Mouse (Mus musculus): Measurements from ENCODE around the gene Hspa1l. TPM values are rescaled to one million over a fixed set of nuclear protein-coding genes. Genes with fewer than 3 reads are reported as not detected.
A peak's percentile ranks its signal among the peaks of the same experiment; 100 is the strongest.

The Hspa1l gene
- polyA plus RNA-seq, 1 experiment: not detected

GRCm38 (mm10) chr17:35023221-35023620 is 50.7 kb downstream of the Hspa1l start:
- TF ChIP-seq CTCF (IDR thresholded peaks at IDR 0.05; ENCODE audit: low read depth, low read length) (no peak), POLR2A (IDR thresholded peaks at IDR 0.05; ENCODE audit: borderline replicate concordance, low read depth, low read length) (no peak)
- Histone ChIP-seq H3K27ac (ENCODE audit: insufficient read depth, low read depth, low read length) (no peak overlapping the region), H3K4me3 (ENCODE audit: insufficient read depth, low read length) (no peak overlapping the region), H3K4me1 (ENCODE audit: control insufficient read depth, insufficient read depth, low read length) (peaks cover 26% of the 10 kb centered on the region)

DNA sequence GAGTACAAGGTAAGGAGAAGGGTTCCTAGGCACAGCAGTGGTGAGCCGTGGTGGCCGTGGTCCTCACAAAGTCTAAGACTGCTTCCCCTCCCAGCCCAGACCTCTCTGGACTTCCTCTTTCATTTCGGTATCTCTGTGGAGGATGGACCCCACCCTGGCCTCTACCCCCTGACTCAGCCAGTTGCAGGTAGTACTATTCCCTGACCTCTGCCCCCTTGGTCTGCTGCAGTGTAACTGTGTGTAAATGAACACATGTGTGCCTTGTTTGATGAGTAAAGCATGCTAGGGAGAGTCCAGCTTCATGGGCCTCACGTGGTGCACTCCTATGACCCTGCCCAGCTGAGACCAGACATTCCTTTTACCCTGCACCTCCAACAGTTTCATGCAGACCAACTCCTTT is 51.3 kb downstream of the Hspa1l start:
- no peak for TF ChIP-seq CTCF (IDR thresholded peaks at IDR 0.05; ENCODE audit: low read depth, low read length)
- no peak overlapping the region for H3K27ac ChIP-seq (ENCODE audit: insufficient read depth, low read depth, low read length)
- peak overlapping the region; percentile 35; the same call in 1 of the 2 replicates for H3K4me3 ChIP-seq (ENCODE audit: insufficient read depth, low read length)
- H3K4me1 ChIP-seq (ENCODE audit: control insufficient read depth, insufficient read depth, low read length): peaks cover 26% of the 10 kb centered on the region

GRCm38 (mm10) chr17:35024261-35024660 is 51.8 kb downstream of the Hspa1l start:
- H3K27ac ChIP-seq (ENCODE audit: insufficient read depth, low read depth, low read length): no peak overlapping the region
- H3K4me1 ChIP-seq (ENCODE audit: control insufficient read depth, insufficient read depth, low read length): peaks cover 26% of the 10 kb centered on the region
- TF ChIP-seq CTCF (IDR thresholded peaks at IDR 0.05; ENCODE audit: low read depth, low read length) (no peak), POLR2A (IDR thresholded peaks at IDR 0.05; ENCODE audit: borderline replicate concordance, low read depth, low read length) (no peak)
- no peak overlapping the region for H3K4me3 ChIP-seq (ENCODE audit: insufficient read depth, low read length)

DNA sequence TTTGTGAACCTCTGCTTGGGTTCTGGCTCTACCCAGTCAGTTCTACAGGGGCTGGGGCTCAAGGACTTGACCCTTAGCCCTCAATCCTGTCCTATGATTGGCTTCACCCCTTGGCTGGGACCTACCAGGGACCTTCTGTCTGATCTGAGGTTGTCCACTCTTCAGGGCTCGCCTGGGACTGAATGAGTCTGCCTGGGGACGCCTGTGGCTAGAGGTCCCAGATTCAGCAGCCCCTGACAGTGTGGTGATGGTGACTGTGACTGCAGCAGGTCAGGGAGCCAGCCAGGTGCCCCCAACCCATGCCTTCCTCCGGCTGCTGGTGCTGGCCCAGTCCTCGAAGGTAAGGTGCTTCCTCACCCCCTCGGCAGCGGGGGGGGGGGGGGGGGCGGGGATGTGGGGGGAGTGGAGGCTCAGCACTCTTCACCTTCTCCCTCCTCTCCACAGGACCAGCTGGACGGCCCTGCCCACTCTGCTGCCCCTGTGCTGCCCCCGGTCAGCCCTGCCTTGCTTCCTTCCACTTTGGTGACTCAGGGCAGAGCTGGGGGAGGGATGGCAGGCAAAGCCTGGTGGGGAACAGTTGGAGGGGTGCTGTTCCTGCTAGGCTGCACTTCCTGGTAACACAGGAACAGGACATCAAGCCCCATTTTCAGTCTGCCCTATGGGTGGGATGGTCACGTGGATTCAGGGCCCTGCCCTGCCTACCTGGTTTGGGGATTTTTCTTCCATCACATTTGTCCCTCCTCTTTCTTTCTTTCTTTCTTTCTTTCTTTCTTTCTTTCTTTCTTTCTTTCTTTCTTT is 52.4 kb downstream of the Hspa1l start:
- Histone ChIP-seq H3K4me3 (ENCODE audit: insufficient read depth, low read length) (no peak overlapping the region), H3K4me1 (ENCODE audit: control insufficient read depth, insufficient read depth, low read length) (peaks cover 26% of the 10 kb centered on the region), H3K27ac (ENCODE audit: insufficient read depth, low read depth, low read length) (no peak overlapping the region)
- no peak for TF ChIP-seq POLR2A (IDR thresholded peaks at IDR 0.05; ENCODE audit: borderline replicate concordance, low read depth, low read length)
- no peak for TF ChIP-seq CTCF (IDR thresholded peaks at IDR 0.05; ENCODE audit: low read depth, low read length)

DNA sequence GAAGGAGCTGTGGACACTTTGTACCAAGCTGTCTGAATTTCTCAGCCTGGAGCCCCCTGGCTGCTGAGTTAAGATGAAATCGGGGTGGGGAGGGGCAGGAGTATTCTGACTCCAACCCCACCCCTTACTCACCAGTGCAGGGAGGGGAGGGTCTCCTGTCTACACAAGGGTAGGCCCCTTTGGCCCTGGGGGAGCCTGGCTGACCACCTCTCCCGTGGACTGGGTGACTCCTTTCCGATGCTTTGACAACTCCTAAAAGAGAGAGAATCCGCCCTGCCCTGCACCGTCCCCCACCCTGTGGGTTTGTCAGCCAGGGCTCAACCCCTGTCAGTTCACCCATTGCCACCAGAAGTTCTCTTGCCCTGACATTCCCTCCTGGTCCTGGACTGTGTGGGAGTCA is 53.7 kb downstream of the Hspa1l start:
- no peak for TF ChIP-seq CTCF (IDR thresholded peaks at IDR 0.05; ENCODE audit: low read depth, low read length)
- no peak for TF ChIP-seq POLR2A (IDR thresholded peaks at IDR 0.05; ENCODE audit: borderline replicate concordance, low read depth, low read length)
- peaks cover 29% of the 10 kb centered on the region for H3K4me1 ChIP-seq (ENCODE audit: control insufficient read depth, insufficient read depth, low read length)
- H3K4me3 ChIP-seq (ENCODE audit: insufficient read depth, low read length): no peak overlapping the region
- no peak overlapping the region for H3K27ac ChIP-seq (ENCODE audit: insufficient read depth, low read depth, low read length)

DNA sequence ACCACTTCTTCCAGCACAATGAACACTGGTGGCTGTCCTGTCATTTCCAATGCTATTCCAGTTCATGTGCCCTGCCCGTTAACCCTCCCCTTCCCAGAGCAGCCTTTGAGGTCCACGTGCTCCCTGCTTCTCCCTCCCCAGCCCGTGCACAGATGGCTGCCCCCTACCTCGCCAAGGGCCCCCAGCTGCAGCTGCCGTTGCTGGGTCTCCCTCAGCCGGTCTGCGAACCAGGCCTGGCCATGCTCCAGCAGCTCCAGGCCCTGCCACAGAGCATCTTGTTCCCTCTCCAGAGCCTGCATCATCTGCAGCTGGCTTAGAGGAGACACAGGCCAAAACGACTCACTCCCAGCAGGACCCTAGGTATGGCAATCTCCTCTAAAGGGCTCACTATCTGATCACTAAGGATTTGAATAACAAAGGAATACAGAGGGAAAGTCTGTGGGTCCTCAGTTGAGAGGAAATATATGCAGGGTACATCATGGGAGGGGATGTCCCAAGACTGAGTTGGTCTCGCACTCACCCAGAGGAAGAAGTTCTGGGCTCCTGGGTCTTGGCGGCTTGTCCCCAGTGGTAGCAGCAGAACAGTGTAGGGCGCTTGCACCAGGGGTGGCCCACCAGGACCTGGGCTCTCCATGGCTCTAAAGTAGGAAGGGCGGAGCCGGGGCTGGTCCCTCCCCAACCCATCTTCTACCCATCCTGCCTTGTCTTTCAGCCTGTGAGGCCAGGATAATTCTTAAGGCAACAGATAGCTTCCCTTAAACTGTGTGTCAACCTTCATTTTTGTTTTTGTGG is 55.0 kb downstream of the Hspa1l start, which contains the start of gene Sapcd1:
Gene Sapcd1, minus strand, starts transcription at position 740 of the 792 bp plus-strand sequence.
- H3K27ac ChIP-seq (ENCODE audit: insufficient read depth, low read depth, low read length): no peak within 1 kb of the TSS
- H3K4me1 ChIP-seq (ENCODE audit: control insufficient read depth, insufficient read depth, low read length): peaks cover 29% of the 10 kb centered on the region

GRCm38 (mm10) chr17:35028315-35028714 is 55.8 kb downstream of the Hspa1l start:
- TF ChIP-seq CTCF (IDR thresholded peaks at IDR 0.05; ENCODE audit: low read depth, low read length): no peak
- TF ChIP-seq POLR2A (IDR thresholded peaks at IDR 0.05; ENCODE audit: borderline replicate concordance, low read depth, low read length): no peak
- no peak overlapping the region for H3K4me3 ChIP-seq (ENCODE audit: insufficient read depth, low read length)
- H3K27ac ChIP-seq (ENCODE audit: insufficient read depth, low read depth, low read length): no peak overlapping the region
- peaks cover 29% of the 10 kb centered on the region for H3K4me1 ChIP-seq (ENCODE audit: control insufficient read depth, insufficient read depth, low read length)

More for the DNA sequence above, 55.0 kb downstream of the Hspa1l start, which contains the start of gene Sapcd1:
- H3K4me3 ChIP-seq (ENCODE audit: insufficient read depth, low read length): no peak within 1 kb of the TSS
- no peak for TF ChIP-seq POLR2A (IDR thresholded peaks at IDR 0.05; ENCODE audit: borderline replicate concordance, low read depth, low read length)
- no peak for TF ChIP-seq CTCF (IDR thresholded peaks at IDR 0.05; ENCODE audit: low read depth, low read length)

Other genes starting within 250 kb of the Hspa1l start
- 0.75 and 2.2 TPM in 2 replicates for gene C4b, start 228.8 kb upstream of the Hspa1l start, polyA plus RNA-seq (2012; ENCODE audit: insufficient read depth, insufficient read length, missing spikeins)
- gene Cyp21a1, start 168.1 kb upstream of the Hspa1l start, polyA plus RNA-seq (2012; ENCODE audit: insufficient read depth, insufficient read length, missing spikeins): not detected in 2 replicates
- 33.8 and 44.1 TPM in 2 replicates for gene Stk19, start 135.8 kb upstream of the Hspa1l start, polyA plus RNA-seq (2012; ENCODE audit: insufficient read depth, insufficient read length, missing spikeins)
- gene Dxo, start 135.7 kb upstream of the Hspa1l start, polyA plus RNA-seq (2012; ENCODE audit: insufficient read depth, insufficient read length, missing spikeins): 30.8 and 38.9 TPM in 2 replicates
- 37.8 and 40.2 TPM in 2 replicates for gene Skiv2l, start 122.5 kb upstream of the Hspa1l start, polyA plus RNA-seq (2012; ENCODE audit: insufficient read depth, insufficient read length, missing spikeins)
- gene Nelfe, start 122.3 kb upstream of the Hspa1l start, polyA plus RNA-seq (2012; ENCODE audit: insufficient read depth, insufficient read length, missing spikeins): 48.9 and 56.8 TPM in 2 replicates
- gene Cfb, start 110.2 kb upstream of the Hspa1l start, polyA plus RNA-seq (2012; ENCODE audit: insufficient read depth, insufficient read length, missing spikeins): 12.0 and 13.3 TPM in 2 replicates
- gene Zbtb12, start 93.2 kb upstream of the Hspa1l start, polyA plus RNA-seq (2012; ENCODE audit: insufficient read depth, insufficient read length, missing spikeins): 4.0 and 4.6 TPM in 2 replicates
- gene Gm20547, start 90.7 kb upstream of the Hspa1l start, polyA plus RNA-seq (2012; ENCODE audit: insufficient read depth, insufficient read length, missing spikeins): 0.27 TPM in 1 of 2 replicates, not detected in the other
- gene C2, start 74.4 kb upstream of the Hspa1l start, polyA plus RNA-seq (2012; ENCODE audit: insufficient read depth, insufficient read length, missing spikeins): not detected in 2 replicates
- gene Ehmt2, start 74.2 kb upstream of the Hspa1l start, polyA plus RNA-seq (2012; ENCODE audit: insufficient read depth, insufficient read length, missing spikeins): 145 and 150 TPM in 2 replicates
- not detected in 2 replicates for gene Slc44a4, start 58.2 kb upstream of the Hspa1l start, polyA plus RNA-seq (2012; ENCODE audit: insufficient read depth, insufficient read length, missing spikeins)
- gene Neu1, start 41.5 kb upstream of the Hspa1l start, polyA plus RNA-seq (2012; ENCODE audit: insufficient read depth, insufficient read length, missing spikeins): 73.6 and 73.9 TPM in 2 replicates
- 1.2 and 1.5 TPM in 2 replicates for gene Hspa1b, start 13.5 kb upstream of the Hspa1l start, polyA plus RNA-seq (2012; ENCODE audit: insufficient read depth, insufficient read length, missing spikeins)
- gene Gm20481, start 2.8 kb upstream of the Hspa1l start, polyA plus RNA-seq (2012; ENCODE audit: insufficient read depth, insufficient read length, missing spikeins): not detected in 2 replicates
- gene Hspa1a, start 547 bp upstream of the Hspa1l start, polyA plus RNA-seq (2012; ENCODE audit: insufficient read depth, insufficient read length, missing spikeins): 1.3 TPM in 2 replicates
- gene Lsm2, start 9.2 kb downstream of the Hspa1l start, polyA plus RNA-seq (2012; ENCODE audit: insufficient read depth, insufficient read length, missing spikeins): 37.1 and 44.0 TPM in 2 replicates
- 28.4 and 35.2 TPM in 2 replicates for gene Vars, start 28.3 kb downstream of the Hspa1l start, polyA plus RNA-seq (2012; ENCODE audit: insufficient read depth, insufficient read length, missing spikeins)
- 0.31 and 0.34 TPM in 2 replicates for gene Vwa7, start 43.9 kb downstream of the Hspa1l start, polyA plus RNA-seq (2012; ENCODE audit: insufficient read depth, insufficient read length, missing spikeins)
- not detected in 2 replicates for gene Sapcd1, start 55.3 kb downstream of the Hspa1l start, polyA plus RNA-seq (2012; ENCODE audit: insufficient read depth, insufficient read length, missing spikeins)
- 2.4 and 3.2 TPM in 2 replicates for gene Msh5, start 74.0 kb downstream of the Hspa1l start, polyA plus RNA-seq (2012; ENCODE audit: insufficient read depth, insufficient read length, missing spikeins)
- 357 and 381 TPM in 2 replicates for gene Clic1, start 77.3 kb downstream of the Hspa1l start, polyA plus RNA-seq (2012; ENCODE audit: insufficient read depth, insufficient read length, missing spikeins)
- 9.0 and 10.9 TPM in 2 replicates for gene Ddah2, start 86.3 kb downstream of the Hspa1l start, polyA plus RNA-seq (2012; ENCODE audit: insufficient read depth, insufficient read length, missing spikeins)
- gene Ly6g6c, start 92.7 kb downstream of the Hspa1l start, polyA plus RNA-seq (2012; ENCODE audit: insufficient read depth, insufficient read length, missing spikeins): not detected in 2 replicates
- not detected in 2 replicates for gene Mpig6b, start 93.5 kb downstream of the Hspa1l start, polyA plus RNA-seq (2012; ENCODE audit: insufficient read depth, insufficient read length, missing spikeins)
- gene Ly6g6e, start 104.2 kb downstream of the Hspa1l start, polyA plus RNA-seq (2012; ENCODE audit: insufficient read depth, insufficient read length, missing spikeins): not detected in 2 replicates
- 1.0 TPM in 1 of 2 replicates, not detected in the other for gene Ly6g6d, start 105.4 kb downstream of the Hspa1l start, polyA plus RNA-seq (2012; ENCODE audit: insufficient read depth, insufficient read length, missing spikeins)
- not detected in 2 replicates for gene Ly6g6f, start 112.9 kb downstream of the Hspa1l start, polyA plus RNA-seq (2012; ENCODE audit: insufficient read depth, insufficient read length, missing spikeins)
- gene Abhd16a, start 116.6 kb downstream of the Hspa1l start, polyA plus RNA-seq (2012; ENCODE audit: insufficient read depth, insufficient read length, missing spikeins): 39.8 and 40.7 TPM in 2 replicates
- gene Ly6g5c, start 135.6 kb downstream of the Hspa1l start, polyA plus RNA-seq (2012; ENCODE audit: insufficient read depth, insufficient read length, missing spikeins): not detected in 2 replicates
- gene Ly6g5b, start 142.7 kb downstream of the Hspa1l start, polyA plus RNA-seq (2012; ENCODE audit: insufficient read depth, insufficient read length, missing spikeins): 0.54 and 0.92 TPM in 2 replicates
- 24.6 and 29.1 TPM in 2 replicates for gene Gpank1, start 148.8 kb downstream of the Hspa1l start, polyA plus RNA-seq (2012; ENCODE audit: insufficient read depth, insufficient read length, missing spikeins)
- gene Csnk2b, start 149.3 kb downstream of the Hspa1l start, polyA plus RNA-seq (2012; ENCODE audit: insufficient read depth, insufficient read length, missing spikeins): 136 and 143 TPM in 2 replicates
- gene D17H6S53E, start 153.7 kb downstream of the Hspa1l start, polyA plus RNA-seq (2012; ENCODE audit: insufficient read depth, insufficient read length, missing spikeins): 29.2 and 30.4 TPM in 2 replicates
- not detected in 2 replicates for gene Apom, start 159.3 kb downstream of the Hspa1l start, polyA plus RNA-seq (2012; ENCODE audit: insufficient read depth, insufficient read length, missing spikeins)
- 151 and 166 TPM in 2 replicates for gene Bag6, start 162.5 kb downstream of the Hspa1l start, polyA plus RNA-seq (2012; ENCODE audit: insufficient read depth, insufficient read length, missing spikeins)
- 136 and 162 TPM in 2 replicates for gene Prrc2a, start 192.2 kb downstream of the Hspa1l start, polyA plus RNA-seq (2012; ENCODE audit: insufficient read depth, insufficient read length, missing spikeins)
- 420 and 469 TPM in 2 replicates for gene Aif1, start 203.4 kb downstream of the Hspa1l start, polyA plus RNA-seq (2012; ENCODE audit: insufficient read depth, insufficient read length, missing spikeins)
- 811 and 856 TPM in 2 replicates for gene Lst1, start 215.7 kb downstream of the Hspa1l start, polyA plus RNA-seq (2012; ENCODE audit: insufficient read depth, insufficient read length, missing spikeins)
- gene Ltb, start 221.7 kb downstream of the Hspa1l start, polyA plus RNA-seq (2012; ENCODE audit: insufficient read depth, insufficient read length, missing spikeins): not detected in 2 replicates
- 11.9 and 12.8 TPM in 2 replicates for gene Tnf, start 229.3 kb downstream of the Hspa1l start, polyA plus RNA-seq (2012; ENCODE audit: insufficient read depth, insufficient read length, missing spikeins)
- not detected in 2 replicates for gene Lta, start 232.6 kb downstream of the Hspa1l start, polyA plus RNA-seq (2012; ENCODE audit: insufficient read depth, insufficient read length, missing spikeins)
- not detected in 2 replicates for gene Gm16181, start 248.1 kb downstream of the Hspa1l start, polyA plus RNA-seq (2012; ENCODE audit: insufficient read depth, insufficient read length, missing spikeins)

Data from bone marrow macrophage, adult 2 months (primary cell).